Mouse (Mus musculus) CH12.LX (cell line): ENCODE measurements around the gene Snai3. TPM values are rescaled to one million over a fixed set of nuclear protein-coding genes. Genes with fewer than 3 reads are reported as not detected.
A peak's percentile ranks its signal among the peaks of the same experiment; 100 is the strongest.

ENCODE experiments used
- DNase-seq: peaks from one replicate; pipeline ENCODE4 v3.0.0-alpha.2; 2013; ENCODE audit errors: extremely low read depth
- H3K27ac ChIP-seq: 2 replicates; pipeline ENCODE4 v1.5.1; 2012; ENCODE audit warnings: low read depth, mild to moderate bottlenecking, control low read depth, moderate library complexity; ENCODE audit not compliant: insufficient read depth
- H3K27me3 ChIP-seq: replicated peaks from 2 replicates; pipeline ENCODE3; 2012; ENCODE audit warnings: inconsistent platforms
- H3K36me3 ChIP-seq, 2 experiments: replicated peaks in 1 of 2; 2 replicates each; pipeline versions ENCODE3 to v1.6.1; 2012; ENCODE audit warnings: inconsistent platforms in 1 of 2, low read length in 1 of 2, mild to moderate bottlenecking in 1 of 2, mixed read lengths in 1 of 2, moderate library complexity in 1 of 2; ENCODE audit not compliant: control insufficient read depth in 1 of 2, insufficient read depth in 1 of 2
- H3K4me1 ChIP-seq, 2 experiments: 2 replicates each; pipeline ENCODE4 v1.6.1; 2012; ENCODE audit warnings: inconsistent platforms in 1 of 2, moderate library complexity in 1 of 2; ENCODE audit not compliant: insufficient read depth in 2 of 2, control insufficient read depth in 1 of 2
- H3K4me2 ChIP-seq: 2 replicates; pipeline ENCODE4 v1.6.1; 2012; ENCODE audit warnings: low read depth, mild to moderate bottlenecking, control low read depth; ENCODE audit not compliant: poor library complexity, insufficient read depth, severe bottlenecking
- H3K4me3 ChIP-seq, 3 experiments: fragments of 150-350 bp in 1 of 3; sonication (generic) in 1 of 3; replicated peaks in 1 of 3; 2 replicates each; pipeline versions ENCODE3 to v1.5.1; 2011 to 2012; ENCODE audit warnings: low read depth in 2 of 3, low read length in 2 of 3, mild to moderate bottlenecking in 2 of 3, moderate library complexity in 2 of 3, control low read depth in 1 of 3, improper control_type of control experiment in 1 of 3, inconsistent platforms in 1 of 3, mixed read lengths in 1 of 3; ENCODE audit not compliant: poor library complexity in 1 of 3
- H3K79me2 ChIP-seq: replicated peaks from 2 replicates; pipeline ENCODE4 v1.6.1; 2012; ENCODE audit warnings: mild to moderate bottlenecking, moderate library complexity; ENCODE audit not compliant: control insufficient read depth, poor library complexity, insufficient read depth, severe bottlenecking; ENCODE audit errors: extremely low read depth
- H3K9ac ChIP-seq: 2 replicates; pipeline ENCODE4 v1.6.1; 2012; ENCODE audit warnings: low read depth, mild to moderate bottlenecking, control low read depth, moderate library complexity; ENCODE audit not compliant: insufficient read depth
- H3K9me3 ChIP-seq: replicated peaks from 2 replicates; pipeline ENCODE3; 2012; ENCODE audit warnings: low read length, inconsistent platforms, mixed read lengths
- BHLHE40 ChIP-seq: IDR thresholded peaks from 2 replicates; pipeline ENCODE4 v1.6.1; 2011; ENCODE audit warnings: mild to moderate bottlenecking, low read depth, low read length, improper control_type of control experiment
- CTCF ChIP-seq, 2 experiments: IDR thresholded peaks in 1 of 2; conservative IDR thresholded peaks in 1 of 2; 2 replicates each; pipeline ENCODE4 v1.5.1; 2011 to 2012; ENCODE audit warnings: low read depth in 2 of 2, low read length in 2 of 2, improper control_type of control experiment in 1 of 2, inconsistent platforms in 1 of 2, mild to moderate bottlenecking in 1 of 2, moderate library complexity in 1 of 2
- EP300 ChIP-seq: IDR thresholded peaks from 2 replicates; pipeline ENCODE4 v1.6.1; 2011; ENCODE audit warnings: low read length, improper control_type of control experiment
- ETS1 ChIP-seq: conservative IDR thresholded peaks from 2 replicates; pipeline ENCODE4 v1.6.1; 2012; ENCODE audit warnings: low read depth, mild to moderate bottlenecking, inconsistent platforms, low read length, improper control_type of control experiment, moderate library complexity
- GABPA ChIP-seq: IDR thresholded peaks from 2 replicates; pipeline ENCODE4 v1.6.1; 2012; ENCODE audit warnings: low read depth, low read length, improper control_type of control experiment, inconsistent platforms; ENCODE audit not compliant: insufficient replicate concordance
- IRF4 ChIP-seq: IDR thresholded peaks from 2 replicates; pipeline ENCODE4 v1.6.1; 2014; ENCODE audit warnings: low read depth, mild to moderate bottlenecking, inconsistent platforms, low read length, improper control_type of control experiment
- MAX ChIP-seq: IDR thresholded peaks from 2 replicates; pipeline ENCODE4 v1.6.1; 2011; ENCODE audit warnings: low read length, improper control_type of control experiment
- MEF2A ChIP-seq: IDR thresholded peaks from 2 replicates; pipeline ENCODE4 v1.6.1; 2014; ENCODE audit warnings: low read depth, mild to moderate bottlenecking, inconsistent platforms, low read length, improper control_type of control experiment, borderline replicate concordance
- MXI1 ChIP-seq: IDR thresholded peaks from 2 replicates; pipeline ENCODE4 v1.6.1; 2011; ENCODE audit warnings: mild to moderate bottlenecking, low read depth, low read length, improper control_type of control experiment
- NELFE ChIP-seq: IDR thresholded peaks from 2 replicates; pipeline ENCODE4 v1.6.1; 2011; ENCODE audit warnings: low read depth, low read length, improper control_type of control experiment
- PAX5 ChIP-seq: IDR thresholded peaks from 2 replicates; pipeline ENCODE4 v1.6.1; 2012; ENCODE audit warnings: low read length, inconsistent platforms, mixed read lengths
- SIN3A ChIP-seq: IDR thresholded peaks from 2 replicates; pipeline ENCODE4 v1.6.1; 2012; ENCODE audit warnings: low read length, improper control_type of control experiment, inconsistent platforms
- TCF12 ChIP-seq: IDR thresholded peaks from 2 replicates; pipeline ENCODE4 v1.6.1; 2014; ENCODE audit warnings: low read depth, mild to moderate bottlenecking, inconsistent platforms, low read length, improper control_type of control experiment
- USF2 ChIP-seq: conservative IDR thresholded peaks from 2 replicates; pipeline ENCODE4 v1.6.1; 2011; ENCODE audit warnings: low read depth, low read length, improper control_type of control experiment
- dilution Hi-C: fragments of 300-500 bp; cut with MboI; formaldehyde crosslinking; loops from 2 replicates; pipeline ENCODE4 v1.14.3; 2020; ENCODE audit warnings: low sequenced_read_pairs; ENCODE audit not compliant: extremely low pct_unique_long_range_greater_than_20kb, extremely low pct_ligation_motif_present
- in situ Hi-C: fragments of 300-500 bp; cut with MboI; formaldehyde crosslinking; loops from 3 replicates; pipeline ENCODE4 v1.14.3; 2019; ENCODE audit warnings: low sequenced_read_pairs, low pct_ligation_motif_present, low pct_unique_long_range_greater_than_20kb, mixed read lengths
- polyA plus RNA-seq: library from polyadenylated mRNA; unstranded; fragments of >175 nt; gene quantifications from 2 replicates; pipeline ENCODE4 v1.2.1, GENCODE M21; 2012; ENCODE audit warnings: low read depth; ENCODE audit not compliant: insufficient read length
- total RNA-seq, 2 experiments: library from RNA; depleted of rRNA; stranded (reverse); fragments of 300-350 nt in 1 of 2; fragments of >200 nt in 1 of 2; gene quantifications; 2 replicates each; pipeline ENCODE4 v1.2.3; 2012 to 2014

Snai3 gene
- total and polyA plus RNA-seq, 3 experiments = 0.19 to 0.47 (median 0.44) TPM

DNA sequence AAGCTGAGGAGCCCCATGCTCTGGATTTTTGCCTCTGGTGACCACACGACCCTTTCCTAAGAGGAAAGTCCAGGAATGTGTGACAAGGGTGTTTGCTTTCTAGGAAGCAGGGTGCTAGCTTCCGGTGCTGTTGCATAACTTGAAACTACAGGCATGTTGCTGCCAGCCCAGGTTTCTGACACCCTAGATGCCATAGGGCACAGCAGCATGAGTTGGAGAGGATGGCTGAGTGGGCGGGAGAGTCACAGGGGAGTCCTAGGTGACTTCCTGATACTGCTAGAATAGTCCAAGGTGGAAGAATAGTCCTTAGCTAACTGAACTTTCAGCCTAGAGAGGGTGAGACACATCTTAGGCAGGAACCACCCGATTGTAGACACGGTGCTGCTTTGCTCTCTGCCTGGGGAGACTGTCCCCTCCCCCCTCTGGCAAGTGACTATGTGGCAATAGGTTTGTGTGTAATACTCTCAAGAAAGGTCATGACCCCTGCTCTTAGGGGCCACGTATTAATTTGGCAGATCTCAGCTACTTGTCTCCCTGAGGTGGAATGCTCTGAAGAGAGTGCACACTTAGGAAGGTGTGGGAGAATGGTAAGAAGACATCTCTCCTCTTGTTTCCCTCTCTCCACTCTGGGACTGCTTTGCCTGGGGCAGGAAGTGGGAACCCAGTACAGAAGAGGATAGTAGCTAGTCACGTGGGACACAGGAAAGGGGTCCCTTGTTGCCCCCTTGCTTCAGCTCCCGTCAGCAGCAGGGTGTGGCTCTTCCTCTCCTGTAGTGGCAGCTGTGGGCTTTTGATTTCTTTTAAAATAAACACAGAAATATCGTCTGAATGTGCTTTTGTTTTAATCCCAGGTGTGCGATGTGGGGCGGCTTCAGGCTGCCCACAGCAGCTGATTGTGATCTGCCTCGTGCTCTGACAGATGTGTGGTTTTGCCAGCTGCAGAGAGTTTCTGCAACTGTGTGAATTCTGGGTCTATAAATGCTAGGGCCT lies 3.4 kb upstream of the Snai3 start:
- dilution Hi-C loops (no loop called here), in situ Hi-C loops (no loop called here)
- no peak overlapping the region for H3K4me3 ChIP-seq
- no peak overlapping the region for H3K27ac ChIP-seq
- peaks cover 25% of the 10 kb centered on the region for H3K27me3 ChIP-seq
- peaks cover 19 to 41% of the 10 kb centered on the region in 2 experiments for H3K36me3 ChIP-seq
- peaks cover 7 to 38% of the 10 kb centered on the region in 2 experiments for H3K4me1 ChIP-seq
- no peak for TF ChIP-seq MXI1
- TF ChIP-seq CTCF (conservative IDR thresholded peaks at IDR 0.05 in 1 of 2, IDR thresholded peaks at IDR 0.05 in 1 of 2; ENCODE audit: low read depth in 2 of 2, low read length in 2 of 2) = no peak
- no peak for TF ChIP-seq NELFE
- no peak for TF ChIP-seq USF2
- TF ChIP-seq MEF2A = no peak
- H3K4me2 ChIP-seq = no peak overlapping the region
- no peaks in the 10 kb centered on the region for H3K79me2 ChIP-seq
- no peak for DNase-seq
- H3K9me3 ChIP-seq = peaks cover 3% of the 10 kb centered on the region
- H3K9ac ChIP-seq = no peak overlapping the region

DNA sequence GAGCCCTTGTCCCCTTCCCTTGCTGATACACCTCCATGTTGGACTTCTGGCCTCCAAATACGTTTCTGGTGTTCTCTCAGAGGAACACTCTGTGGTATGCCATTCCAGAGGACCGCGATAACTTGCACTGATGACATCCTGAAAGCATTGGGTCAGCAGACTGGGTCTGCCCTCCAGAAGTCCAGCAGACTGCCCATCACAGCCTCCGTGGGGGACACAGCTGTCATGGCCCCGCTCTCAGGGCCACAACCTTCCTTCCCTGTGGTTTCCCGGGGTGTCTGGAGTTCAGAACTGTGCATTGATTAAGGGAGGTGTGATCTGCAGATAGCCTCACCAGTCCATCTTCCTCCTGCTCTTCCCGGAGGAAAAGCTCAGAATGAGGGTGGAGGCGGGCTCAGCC lies 2.0 kb upstream of the Snai3 start:
- Histone ChIP-seq H3K9me3 (peaks cover 3% of the 10 kb centered on the region), H3K4me1 (peaks cover 7 to 44% of the 10 kb centered on the region in 2 experiments), H3K4me2 (no peak overlapping the region), H3K27ac (no peak overlapping the region), H3K4me3 (no peak overlapping the region), H3K9ac (no peak overlapping the region), H3K36me3 (peaks cover 9 to 26% of the 10 kb centered on the region in 2 experiments), H3K27me3 (peaks cover 33% of the 10 kb centered on the region), H3K79me2 (no peaks in the 10 kb centered on the region)
- no peak for DNase-seq
- in situ Hi-C loops = no loop called here
- dilution Hi-C loops = no loop called here
- TF ChIP-seq IRF4 (no peak), BHLHE40 (no peak), MAX (no peak), GABPA (no peak), EP300 (no peak)

DNA sequence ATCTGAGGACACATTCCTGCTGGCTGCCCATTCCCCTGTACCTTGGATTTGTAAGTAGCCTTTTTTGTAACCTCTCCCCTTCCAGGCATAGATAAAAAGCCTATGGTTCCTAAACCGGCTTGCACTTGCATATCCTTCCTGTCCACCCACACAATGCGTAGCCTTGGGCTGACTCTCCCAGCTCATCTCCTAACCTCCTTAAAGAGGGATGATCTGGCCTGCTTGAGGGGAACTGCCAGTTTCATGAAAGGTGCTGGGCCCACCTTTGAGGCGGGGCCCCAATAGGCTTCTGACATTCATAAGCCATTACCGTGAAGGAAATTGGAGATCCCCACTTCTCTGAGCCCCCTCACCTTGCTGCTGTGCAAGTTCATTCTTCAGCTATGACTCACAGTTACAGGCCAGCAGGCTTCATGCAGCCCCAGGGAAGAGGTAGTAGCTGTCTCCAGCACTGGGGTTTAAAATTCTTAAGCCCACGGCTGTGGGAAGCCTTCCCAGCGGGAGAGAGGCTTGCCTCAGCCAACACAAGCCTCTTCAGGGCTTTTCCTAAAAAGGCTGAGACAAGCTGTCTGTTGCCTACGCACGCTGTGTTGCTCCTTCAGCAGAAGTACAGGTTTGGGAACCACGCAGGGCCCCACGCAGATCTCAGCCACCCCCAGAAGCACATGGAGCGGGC lies 1.1 kb upstream of the Snai3 start:
- H3K9me3 ChIP-seq = peaks cover 3% of the 10 kb centered on the region
- no peak overlapping the region for H3K27ac ChIP-seq
- no peak overlapping the region for H3K9ac ChIP-seq
- in situ Hi-C loops (no loop called here), dilution Hi-C loops (no loop called here)
- no peak overlapping the region for H3K4me2 ChIP-seq
- peaks cover 38% of the 10 kb centered on the region for H3K27me3 ChIP-seq
- H3K4me3 ChIP-seq = no peak overlapping the region
- peaks cover 9 to 48% of the 10 kb centered on the region in 2 experiments for H3K4me1 ChIP-seq
- TF ChIP-seq EP300 (0 out of 2 replicates have a peak, but pooled peaks have one; percentile 22), SIN3A (0 out of 2 replicates have a peak, but pooled peaks have one; percentile 18), IRF4 (peak; percentile 63; the same call in 1 of the 2 replicates), BHLHE40 (0 out of 2 replicates have a peak, but pooled peaks have one; percentile 11), ETS1 (no peak), TCF12 (0 out of 2 replicates have a peak, but pooled peaks have one; percentile 1), PAX5 (no peak)
- peak; percentile 28 for DNase-seq
- H3K79me2 ChIP-seq = no peaks in the 10 kb centered on the region
- peaks cover 0 to 17% of the 10 kb centered on the region in 2 experiments for H3K36me3 ChIP-seq
